ENCODE assay signal across 8 mouse cellular contexts in the genomic region with DNA sequence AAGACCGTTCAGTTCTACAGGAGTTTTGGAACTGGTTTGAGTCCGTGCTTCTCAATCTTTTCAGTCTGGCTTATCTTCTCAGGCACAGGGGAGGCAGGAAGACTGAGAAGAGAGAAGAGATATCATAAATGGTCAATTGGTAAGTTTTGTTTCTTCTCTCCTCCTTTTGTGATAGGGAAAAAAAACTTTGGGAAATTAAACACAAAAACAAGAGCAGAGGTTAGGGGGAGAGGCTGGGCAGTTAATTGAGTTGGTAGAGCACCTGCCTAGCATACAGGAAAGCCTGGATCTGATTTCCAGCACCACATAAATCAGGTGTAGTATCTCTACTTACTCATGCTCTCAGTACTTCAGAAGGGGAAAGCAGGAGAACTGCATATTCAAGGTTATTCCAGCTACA. TPM values are rescaled to one million over a fixed set of nuclear protein-coding genes. Genes with fewer than 3 reads are reported as not detected.
DNase-seq lines count a peak whose midpoint lies in the region; ATAC-seq lines count a peak whose summit lies in the region.

A gene (minus strand): TSS at position 101 of the 400 bp plus-strand sequence.

- no peak within 1 kb of the TSS for H3K4me2 ChIP-seq in neural tube, embryonic 14.5 days (ENCODE audit: low read depth, low read length)

- H3K27ac ChIP-seq in heart, embryonic 10.5 days = no peak within 1 kb of the TSS
- no peak within 1 kb of the TSS for H3K27ac ChIP-seq in neural tube, embryonic 14.5 days (ENCODE audit: low read depth, low read length)

- DNase-seq in heart, embryonic 10.5 days (ENCODE audit: low spot score) = no peak
- no peak for DNase-seq in heart, adult 11 months
- no peak for DNase-seq in urinary bladder, adult 2 months (ENCODE audit: low spot score)
- no peak for DNase-seq in urinary bladder, postnatal 14 days (ENCODE audit: low spot score)
- DNase-seq in layer of hippocampus, postnatal 14 days (ENCODE audit: low spot score in 2 of 2) = no peak
- DNase-seq in cerebellum, adult 9-11 months = no peak
- no peak for DNase-seq in gastrocnemius, adult 18-20 months (ENCODE audit: low spot score)

- ATAC-seq in neural tube, embryonic 14.5 days (ENCODE audit: low read depth) = no peak

- peaks cover 12% of the 10 kb centered on the region for H3K27me3 ChIP-seq in heart, embryonic 10.5 days (ENCODE audit: insufficient read depth, poor library complexity, severe bottlenecking)
- H3K27me3 ChIP-seq in neural tube, embryonic 14.5 days (ENCODE audit: control insufficient read depth, insufficient read depth, low read length) = no peaks in the 10 kb centered on the region

- H3K9me3 ChIP-seq in heart, embryonic 10.5 days = no peaks in the 10 kb centered on the region
- no peaks in the 10 kb centered on the region for H3K9me3 ChIP-seq in neural tube, embryonic 14.5 days (ENCODE audit: control insufficient read depth, low read length)

- no peak within 1 kb of the TSS for H3K4me3 ChIP-seq in heart, embryonic 10.5 days
- H3K4me3 ChIP-seq in neural tube, embryonic 14.5 days (ENCODE audit: low read depth, low read length) = no peak within 1 kb of the TSS

- no peaks in the 10 kb centered on the region for H3K36me3 ChIP-seq in heart, embryonic 10.5 days
- H3K36me3 ChIP-seq in neural tube, embryonic 14.5 days (ENCODE audit: control insufficient read depth, insufficient read depth, low read length) = no peaks in the 10 kb centered on the region

- WGBS in heart, embryonic 10.5 days = 65% methylated on average over 2 of the region's 2 CpGs
- 80% methylated on average over 2 of the region's 2 CpGs for WGBS in neural tube, embryonic 14.5 days

- no peak within 1 kb of the TSS for H3K9ac ChIP-seq in neural tube, embryonic 14.5 days (replicated peaks; ENCODE audit: low read depth, low read length)

- no peaks in the 10 kb centered on the region for H3K4me1 ChIP-seq in heart, embryonic 10.5 days
- H3K4me1 ChIP-seq in neural tube, embryonic 14.5 days (ENCODE audit: control insufficient read depth, insufficient read depth, low read length) = peaks cover 4% of the 10 kb centered on the region; the same call in 1 of the 2 replicates

RNA-seq across cellular contexts. Expression of the gene that starts here (rescaled TPM):
- polyA plus RNA-seq in heart, embryonic 10.5 days (2016; fragmentation: Nextera tagmentation; extraction: Ambion mirVana) = 14.9 and 19.0 TPM in 2 replicates
- 11.7 and 14.7 TPM in 2 replicates for polyA plus RNA-seq in urinary bladder, adult 2 months (2012; rRNA removed)
- total RNA-seq in layer of hippocampus, postnatal 14 days (2021) = 10 to 100 TPM; 48.8 to 49.9 TPM
- polyA plus RNA-seq in neural tube, embryonic 14.5 days (2014; fragmentation: Nextera tagmentation; extraction: Ambion mirVana) = 79.6 and 82.8 TPM in 2 replicates
- 1 to 10 TPM; 1.2 to 1.4 TPM for total RNA-seq in gastrocnemius, adult 18-20 months (2021)

Comparison
In these comparisons a context has a peak if more than half of its experiments do, and no peak if none do; other contexts are left out.
1. RNA of the gene that starts here (total RNA-seq): 48.8 to 49.9 TPM in layer of hippocampus, postnatal 14 days; 1.2 to 1.4 TPM in gastrocnemius, adult 18-20 months; every median in the first group is over 10 times any median in the second.